Mouse (Mus musculus) CH12.LX (cell line): ENCODE results near the gene Grik5.

Source experiments
- BHLHE40 ChIP-seq: IDR thresholded peaks from 2 replicates; pipeline ENCODE4 v1.6.1; 2011; ENCODE audit warnings: mild to moderate bottlenecking, low read depth, low read length, improper control_type of control experiment
- CTCF ChIP-seq, 2 experiments: IDR thresholded peaks in 1 of 2; conservative IDR thresholded peaks in 1 of 2; 2 replicates each; pipeline ENCODE4 v1.5.1; 2011 to 2012; ENCODE audit warnings: low read depth in 2 of 2, low read length in 2 of 2, improper control_type of control experiment in 1 of 2, inconsistent platforms in 1 of 2, mild to moderate bottlenecking in 1 of 2, moderate library complexity in 1 of 2
- E2F4 ChIP-seq: IDR thresholded peaks from 2 replicates; pipeline ENCODE4 v1.6.1; 2011; ENCODE audit warnings: low read depth, low read length, improper control_type of control experiment; ENCODE audit not compliant: insufficient replicate concordance
- ELF1 ChIP-seq: IDR thresholded peaks from 2 replicates; pipeline ENCODE4 v1.6.1; 2014; ENCODE audit warnings: low read depth, mild to moderate bottlenecking, inconsistent platforms, low read length, improper control_type of control experiment
- EP300 ChIP-seq: IDR thresholded peaks from 2 replicates; pipeline ENCODE4 v1.6.1; 2011; ENCODE audit warnings: low read length, improper control_type of control experiment
- GABPA ChIP-seq: IDR thresholded peaks from 2 replicates; pipeline ENCODE4 v1.6.1; 2012; ENCODE audit warnings: low read depth, low read length, improper control_type of control experiment, inconsistent platforms; ENCODE audit not compliant: insufficient replicate concordance
- HCFC1 ChIP-seq: IDR thresholded peaks from 2 replicates; pipeline ENCODE4 v1.6.1; 2012; ENCODE audit warnings: low read depth, mild to moderate bottlenecking, inconsistent platforms, low read length, improper control_type of control experiment
- MAFK ChIP-seq: IDR thresholded peaks from 2 replicates; pipeline ENCODE4 v1.6.1; 2011; ENCODE audit warnings: low read length, improper control_type of control experiment; ENCODE audit not compliant: insufficient replicate concordance
- MAZ ChIP-seq: IDR thresholded peaks from 2 replicates; pipeline ENCODE4 v1.6.1; 2012; ENCODE audit warnings: low read depth, mild to moderate bottlenecking, inconsistent platforms, low read length, improper control_type of control experiment, moderate library complexity
- MEF2A ChIP-seq: IDR thresholded peaks from 2 replicates; pipeline ENCODE4 v1.6.1; 2014; ENCODE audit warnings: low read depth, mild to moderate bottlenecking, inconsistent platforms, low read length, improper control_type of control experiment, borderline replicate concordance
- MYC ChIP-seq: IDR thresholded peaks from 2 replicates; pipeline ENCODE4 v1.6.1; 2011; ENCODE audit warnings: low read depth, mild to moderate bottlenecking, improper control_type of control experiment, low read length
- POLR2A ChIP-seq: IDR thresholded peaks from 2 replicates; pipeline ENCODE4 v1.6.1; 2011; ENCODE audit warnings: low read depth, mild to moderate bottlenecking, improper control_type of control experiment, low read length
- SIN3A ChIP-seq: IDR thresholded peaks from 2 replicates; pipeline ENCODE4 v1.6.1; 2012; ENCODE audit warnings: low read length, improper control_type of control experiment, inconsistent platforms
- ZNF384 ChIP-seq: IDR thresholded peaks from 2 replicates; pipeline ENCODE4 v1.6.1; 2012; ENCODE audit warnings: low read depth, low read length, improper control_type of control experiment, inconsistent platforms

DNA sequence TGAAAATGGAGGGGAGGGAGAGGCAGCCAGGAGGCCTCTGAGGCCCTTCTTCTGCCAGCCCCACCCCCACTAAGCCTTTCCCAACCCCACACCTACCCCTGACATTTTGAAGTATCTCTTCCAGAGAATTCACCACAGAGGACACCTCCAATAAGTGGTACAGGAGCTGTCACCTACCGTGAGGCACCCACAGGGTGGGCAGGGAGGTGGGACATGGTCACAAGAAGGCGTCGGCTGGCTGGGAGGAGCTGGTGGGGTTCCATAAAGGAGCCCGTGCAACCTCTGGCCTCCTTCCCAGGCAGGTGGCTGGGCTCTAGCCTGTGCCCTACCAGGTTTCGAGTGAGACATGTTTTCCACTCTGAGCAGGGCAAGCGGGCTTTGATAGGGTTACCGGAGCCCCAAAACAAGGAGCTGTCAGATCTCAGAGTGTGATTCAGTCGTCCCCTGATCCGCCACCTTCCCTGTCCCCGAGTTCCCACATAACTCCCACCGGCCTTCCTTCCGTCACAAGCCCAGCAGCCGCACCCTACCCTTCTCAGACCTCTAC, 49.2 kb upstream of the Grik5 start:
- TF ChIP-seq MYC: no peak
- TF ChIP-seq ELF1: no peak
- TF ChIP-seq GABPA: no peak
- peak; percentile 61 for TF ChIP-seq POLR2A
- TF ChIP-seq CTCF (conservative IDR thresholded peaks at IDR 0.05 in 1 of 2, IDR thresholded peaks at IDR 0.05 in 1 of 2; ENCODE audit: low read depth in 2 of 2, low read length in 2 of 2): no peak
- TF ChIP-seq MAFK: no peak
- TF ChIP-seq MEF2A: no peak
- TF ChIP-seq SIN3A: peak; percentile 72; the same call in 1 of the 2 replicates
- TF ChIP-seq EP300: peak; percentile 54; the same call in 1 of the 2 replicates
- no peak for TF ChIP-seq HCFC1
- peak; percentile 76 for TF ChIP-seq MAZ
- no peak for TF ChIP-seq ZNF384
- no peak for TF ChIP-seq E2F4
- TF ChIP-seq BHLHE40: peak; percentile 32; the same call in 1 of the 2 replicates
